Mouse (Mus musculus) frontal cortex, adult 2 months (tissue): ENCODE data around the gene Zcchc17. TPM values are rescaled to one million over a fixed set of nuclear protein-coding genes. Genes with fewer than 3 reads are reported as not detected.

Experiments
- DNase-seq, 2 experiments: peaks; one replicate each; pipeline ENCODE4 v3.0.0; 2022; ENCODE audit warnings: low spot score in 1 of 2; ENCODE audit errors: extremely low spot score in 1 of 2
- polyA plus RNA-seq: library from polyadenylated mRNA; depleted of rRNA; stranded (reverse); fragments of >200 nt; gene quantifications from 2 replicates; pipeline ENCODE4 v1.2.3, GENCODE M21; 2012; rRNA removed

Zcchc17 gene
- 68.0 and 80.2 TPM in 2 replicates for polyA plus RNA-seq

- peak; percentile 99 to 100 for DNase-seq
Observed at GRCm38 (mm10) chr4:130359486-130360237, at the start of gene Zcchc17, which contains the start of gene Snrnp40. Gene Zcchc17 (minus strand): TSS chr4:130359943. Gene Snrnp40 (plus strand): TSS chr4:130360132.

- no peak for DNase-seq
Observed at GRCm38 (mm10) chr4:130391265-130391664, 31.5 kb upstream of the Zcchc17 start.

- DNase-seq = no peak
Observed at GRCm38 (mm10) chr4:130389927-130390326, 30.2 kb upstream of the Zcchc17 start.

- peak in 1 of 2 experiments; percentile 51 for DNase-seq
Observed at GRCm38 (mm10) chr4:130389496-130389895, 29.8 kb upstream of the Zcchc17 start.

- no peak for DNase-seq
Observed at GRCm38 (mm10) chr4:130387256-130387655, 27.5 kb upstream of the Zcchc17 start.

GRCm38 (mm10) chr4:130380418-130380817 lies 20.7 kb upstream of the Zcchc17 start:
- DNase-seq = no peak

- peak in 1 of 2 experiments; percentile 27 for DNase-seq
Observed at GRCm38 (mm10) chr4:130379181-130379580, 19.4 kb upstream of the Zcchc17 start.

GRCm38 (mm10) chr4:130377500-130377899 lies 17.8 kb upstream of the Zcchc17 start:
- DNase-seq = no peak

- DNase-seq = no peak
Observed at GRCm38 (mm10) chr4:130376675-130377074, 16.9 kb upstream of the Zcchc17 start.

- DNase-seq = no peak
Observed at GRCm38 (mm10) chr4:130360238-130360590, 471 bp upstream of the Zcchc17 start.

GRCm38 (mm10) chr4:130357946-130358345 lies 1.8 kb downstream of the Zcchc17 start:
- no peak for DNase-seq

- DNase-seq = no peak
Observed at GRCm38 (mm10) chr4:130352588-130352987, 7.2 kb downstream of the Zcchc17 start.

- no peak for DNase-seq
Observed at GRCm38 (mm10) chr4:130350690-130351422, 8.9 kb downstream of the Zcchc17 start.

- no peak for DNase-seq
Observed at GRCm38 (mm10) chr4:130349666-130350065, 10.1 kb downstream of the Zcchc17 start.

GRCm38 (mm10) chr4:130341691-130342090 lies 18.1 kb downstream of the Zcchc17 start:
- DNase-seq = peak in 1 of 2 experiments; percentile 37

- DNase-seq = no peak
Observed at GRCm38 (mm10) chr4:130335867-130336266, 23.9 kb downstream of the Zcchc17 start.

- no peak for DNase-seq
Observed at GRCm38 (mm10) chr4:130327366-130327765, 32.4 kb downstream of the Zcchc17 start.

- DNase-seq = no peak
Observed at GRCm38 (mm10) chr4:130325446-130325845, 34.3 kb downstream of the Zcchc17 start.

- DNase-seq = no peak
Observed at GRCm38 (mm10) chr4:130323607-130324006, 36.1 kb downstream of the Zcchc17 start.

GRCm38 (mm10) chr4:130323165-130323564 lies 36.6 kb downstream of the Zcchc17 start:
- no peak for DNase-seq

- no peak for DNase-seq
Observed at GRCm38 (mm10) chr4:130322567-130322966, 37.2 kb downstream of the Zcchc17 start.

- no peak for DNase-seq
Observed at GRCm38 (mm10) chr4:130321640-130322039, 38.1 kb downstream of the Zcchc17 start.
